Mouse (Mus musculus) hindbrain, embryonic 15.5 days (tissue): ENCODE results near the gene Hist1h2ac. TPM values are rescaled to one million over a fixed set of nuclear protein-coding genes. Genes with fewer than 3 reads are reported as not detected.
"Not testable (repeated sequence)": the region's sequence is repeated elsewhere in the genome, so short reads cannot be mapped to it uniquely, and the experiment has no call there.

Source experiments
- ATAC-seq: fragments of 200-750 bp; cut with Nextera tagmentation; 2 replicates; pipeline ENCODE4 v1.8.0; 2017; ENCODE audit warnings: low read depth, moderate number of reproducible peaks, moderate TSS enrichment; ENCODE audit not compliant: low FRiP score
- H3K27ac ChIP-seq: fragments of 300-500 bp; sonication (generic); replicated peaks from 2 replicates; pipeline ENCODE4 v1.5.1; 2015; ENCODE audit warnings: mild to moderate bottlenecking, inconsistent platforms
- H3K27me3 ChIP-seq: fragments of 300-500 bp; sonication (generic); 2 replicates; pipeline ENCODE4 v1.6.1; 2015; ENCODE audit warnings: control low read depth, inconsistent platforms
- H3K36me3 ChIP-seq: fragments of 300-500 bp; sonication (generic); 2 replicates; pipeline ENCODE4 v1.6.1; 2015; ENCODE audit warnings: control low read depth, inconsistent platforms
- H3K4me1 ChIP-seq: fragments of 300-500 bp; sonication (generic); replicated peaks from 2 replicates; pipeline ENCODE4 v1.6.1; 2015; ENCODE audit warnings: control low read depth, inconsistent platforms
- H3K4me2 ChIP-seq: fragments of 300-500 bp; sonication (generic); 2 replicates; pipeline ENCODE4 v1.6.1; 2015; ENCODE audit warnings: moderate library complexity, mild to moderate bottlenecking, inconsistent platforms
- H3K4me3 ChIP-seq: fragments of 300-500 bp; sonication (generic); 2 replicates; pipeline ENCODE4 v1.5.1; 2015; ENCODE audit warnings: mild to moderate bottlenecking, inconsistent platforms
- H3K9ac ChIP-seq: fragments of 300-500 bp; sonication (generic); 2 replicates; pipeline ENCODE4 v1.6.1; 2015; ENCODE audit warnings: inconsistent platforms
- H3K9me3 ChIP-seq: fragments of 300-500 bp; sonication (generic); 2 replicates; pipeline ENCODE4 v1.6.1; 2016; ENCODE audit warnings: control low read depth, inconsistent platforms
- WGBS: fragments of 180-500 bp; shearing (Covaris S2); methylation state at CpG from one replicate; pipeline ENCODE4 v1.1.7; 2015; 5-methylcytosine and 5-hydroxymethylcytosine counted together
- polyA plus RNA-seq: library from polyadenylated mRNA; unstranded; fragments of >200 nt; fragmentation: Nextera tagmentation; extraction: Ambion mirVana; gene quantifications from 2 replicates; pipeline ENCODE4 v1.2.1, GENCODE M21; 2015

Gene Hist1h2ac
- polyA plus RNA-seq, 1 experiment from 2014 or later, result 0.38 TPM

- Histone ChIP-seq H3K4me3 (peak within 1 kb of the TSS; percentile 28), H3K36me3 (no peaks in the 10 kb centered on the region), H3K9ac (peak within 1 kb of the TSS; percentile 21; the same call in 1 of the 2 replicates), H3K4me2 (peak within 1 kb of the TSS; percentile 54), H3K27me3 (no peaks in the 10 kb centered on the region), H3K4me1 (peaks cover 8% of the 10 kb centered on the region), H3K27ac (peak within 1 kb of the TSS; percentile 0; the same call in 1 of the 2 replicates), H3K9me3 (no peaks in the 10 kb centered on the region)
- ATAC-seq, result peak; percentile 72; the same call in 1 of the 2 replicates
- WGBS, result 3% methylated on average over 17 of the region's 17 CpGs
Observed at GRCm38 (mm10) chr13:23710374-23711089, 26.8 kb upstream of the Hist1h2ac start, which contains the start of gene Hfe. Hfe (minus strand) TSS chr13:23710854.

- 9% methylated on average over 15 of the region's 15 CpGs for WGBS
- H3K27ac ChIP-seq, result peak overlapping the region; percentile 0; the same call in 1 of the 2 replicates
Observed at GRCm38 (mm10) chr13:23709714-23710373, 26.1 kb upstream of the Hist1h2ac start.

GRCm38 (mm10) chr13:23708654-23709053, 24.9 kb upstream of the Hist1h2ac start:
- H3K27me3 ChIP-seq, result no peaks in the 10 kb centered on the region
- peaks cover 8% of the 10 kb centered on the region for H3K4me1 ChIP-seq
- no peak overlapping the region for H3K9ac ChIP-seq
- no peak for ATAC-seq
- H3K4me2 ChIP-seq, result no peak overlapping the region
- no peaks in the 10 kb centered on the region for H3K36me3 ChIP-seq
- H3K9me3 ChIP-seq, result no peaks in the 10 kb centered on the region
- 81% methylated on average over 4 of the region's 4 CpGs for WGBS
- no peak overlapping the region for H3K4me3 ChIP-seq
- H3K27ac ChIP-seq, result no peak overlapping the region

More at GRCm38 (mm10) chr13:23709714-23710373, 26.1 kb upstream of the Hist1h2ac start:
- peak overlapping the region; percentile 28 for H3K4me3 ChIP-seq
- H3K9ac ChIP-seq, result peak overlapping the region; percentile 21; the same call in 1 of the 2 replicates
- no peak for ATAC-seq
- H3K4me2 ChIP-seq, result peak overlapping the region; percentile 54
- no peaks in the 10 kb centered on the region for H3K27me3 ChIP-seq
- no peaks in the 10 kb centered on the region for H3K36me3 ChIP-seq
- peaks cover 8% of the 10 kb centered on the region for H3K4me1 ChIP-seq
- no peaks in the 10 kb centered on the region for H3K9me3 ChIP-seq

- H3K9ac ChIP-seq, result no peak overlapping the region
- 77% methylated on average over 4 of the region's 4 CpGs for WGBS
- no peaks in the 10 kb centered on the region for H3K27me3 ChIP-seq
- no peak overlapping the region for H3K27ac ChIP-seq
- H3K4me3 ChIP-seq, result no peak overlapping the region
- no peaks in the 10 kb centered on the region for H3K36me3 ChIP-seq
- peaks cover 8% of the 10 kb centered on the region for H3K4me1 ChIP-seq
- H3K9me3 ChIP-seq, result no peaks in the 10 kb centered on the region
- no peak for ATAC-seq
- no peak overlapping the region for H3K4me2 ChIP-seq
Observed at GRCm38 (mm10) chr13:23708041-23708440, 24.3 kb upstream of the Hist1h2ac start.

- H3K4me3 ChIP-seq, result no peak overlapping the region
- no peaks in the 10 kb centered on the region for H3K27me3 ChIP-seq
- no peak overlapping the region for H3K4me2 ChIP-seq
- H3K36me3 ChIP-seq, result no peaks in the 10 kb centered on the region
- no peak overlapping the region for H3K27ac ChIP-seq
- WGBS, result 92% methylated on average over 12 of the region's 12 CpGs
- peaks cover 8% of the 10 kb centered on the region for H3K4me1 ChIP-seq
- H3K9me3 ChIP-seq, result no peaks in the 10 kb centered on the region
- no peak for ATAC-seq
- H3K9ac ChIP-seq, result no peak overlapping the region
Observed at GRCm38 (mm10) chr13:23706771-23707170, 23.0 kb upstream of the Hist1h2ac start.

GRCm38 (mm10) chr13:23705751-23706356, 22.1 kb upstream of the Hist1h2ac start:
- H3K27me3 ChIP-seq, result no peaks in the 10 kb centered on the region
- peaks cover 8% of the 10 kb centered on the region for H3K4me1 ChIP-seq
- no peak overlapping the region for H3K4me2 ChIP-seq
- H3K4me3 ChIP-seq, result no peak overlapping the region
- ATAC-seq, result no peak
- no peak overlapping the region for H3K27ac ChIP-seq
- H3K9ac ChIP-seq, result no peak overlapping the region
- no peaks in the 10 kb centered on the region for H3K36me3 ChIP-seq
- no peaks in the 10 kb centered on the region for H3K9me3 ChIP-seq
- WGBS, result 96% methylated on average over 7 of the region's 7 CpGs

- not testable (repeated sequence) for H3K4me1 ChIP-seq
Observed at GRCm38 (mm10) chr13:23702801-23703200, 19.1 kb upstream of the Hist1h2ac start.

GRCm38 (mm10) chr13:23702220-23702619, 18.5 kb upstream of the Hist1h2ac start:
- Histone ChIP-seq H3K4me1 (peaks cover 12% of the 10 kb centered on the region), H3K9ac (no peak overlapping the region), H3K27ac (no peak overlapping the region), H3K27me3 (no peaks in the 10 kb centered on the region), H3K4me3 (no peak overlapping the region), H3K9me3 (no peaks in the 10 kb centered on the region), H3K36me3 (no peaks in the 10 kb centered on the region), H3K4me2 (no peak overlapping the region)
- WGBS, result 83% methylated on average over 4 of the region's 4 CpGs
- no peak for ATAC-seq

More at GRCm38 (mm10) chr13:23702801-23703200, 19.1 kb upstream of the Hist1h2ac start:
- H3K27ac ChIP-seq, H3K9me3 ChIP-seq, H3K36me3 ChIP-seq, H3K9ac ChIP-seq, H3K4me2 ChIP-seq, H3K4me3 ChIP-seq, ATAC-seq, H3K27me3 ChIP-seq: not testable (repeated sequence)
- WGBS, result 90% methylated on average over 2 of the region's 2 CpGs

GRCm38 (mm10) chr13:23700786-23701520, 17.2 kb upstream of the Hist1h2ac start:
- H3K27ac ChIP-seq, result no peak overlapping the region
- H3K4me3 ChIP-seq, result no peak overlapping the region
- peaks cover 12% of the 10 kb centered on the region for H3K4me1 ChIP-seq
- no peak overlapping the region for H3K4me2 ChIP-seq
- WGBS, result 31% methylated on average over 8 of the region's 8 CpGs
- H3K9me3 ChIP-seq, result no peaks in the 10 kb centered on the region
- no peaks in the 10 kb centered on the region for H3K36me3 ChIP-seq
- H3K27me3 ChIP-seq, result no peaks in the 10 kb centered on the region
- H3K9ac ChIP-seq, result no peak overlapping the region
- ATAC-seq, result no peak

- ATAC-seq, result no peak
- Histone ChIP-seq H3K4me1 (peaks cover 12% of the 10 kb centered on the region), H3K4me2 (no peak overlapping the region), H3K27me3 (no peaks in the 10 kb centered on the region), H3K36me3 (no peaks in the 10 kb centered on the region), H3K9ac (no peak overlapping the region), H3K27ac (no peak overlapping the region), H3K9me3 (no peaks in the 10 kb centered on the region), H3K4me3 (no peak overlapping the region)
- 65% methylated on average over 3 of the region's 3 CpGs for WGBS
Observed at GRCm38 (mm10) chr13:23699767-23700166, 16.0 kb upstream of the Hist1h2ac start.

- 75% methylated on average over 6 of the region's 6 CpGs for WGBS
- H3K4me1 ChIP-seq, result peaks cover 12% of the 10 kb centered on the region
- H3K4me2 ChIP-seq, result peak overlapping the region; percentile 90
- H3K9ac ChIP-seq, result no peak overlapping the region
- peak overlapping the region; percentile 79; the same call in 1 of the 2 replicates for H3K27ac ChIP-seq
- H3K9me3 ChIP-seq, result no peaks in the 10 kb centered on the region
- no peak for ATAC-seq
- H3K4me3 ChIP-seq, result no peak overlapping the region
- H3K36me3 ChIP-seq, result no peaks in the 10 kb centered on the region
- no peaks in the 10 kb centered on the region for H3K27me3 ChIP-seq
Observed at GRCm38 (mm10) chr13:23698996-23699395, 15.2 kb upstream of the Hist1h2ac start.
